Mouse (Mus musculus) urinary bladder, postnatal 25 days (tissue): ENCODE data around the gene Fndc10.
A peak's percentile ranks its signal among the peaks of the same experiment; 100 is the strongest.
"Not testable (repeated sequence)": the region's sequence is repeated elsewhere in the genome, so short reads cannot be mapped to it uniquely, and the experiment has no call there.

ENCODE experiments used
- DNase-seq: peaks from one replicate; pipeline ENCODE4 v3.0.0; 2022; ENCODE audit warnings: low spot score

The Fndc10 gene

GRCm38 (mm10) chr4:155687764-155688163 is 6.4 kb upstream of the Fndc10 start:
- DNase-seq = not testable (repeated sequence)

DNA sequence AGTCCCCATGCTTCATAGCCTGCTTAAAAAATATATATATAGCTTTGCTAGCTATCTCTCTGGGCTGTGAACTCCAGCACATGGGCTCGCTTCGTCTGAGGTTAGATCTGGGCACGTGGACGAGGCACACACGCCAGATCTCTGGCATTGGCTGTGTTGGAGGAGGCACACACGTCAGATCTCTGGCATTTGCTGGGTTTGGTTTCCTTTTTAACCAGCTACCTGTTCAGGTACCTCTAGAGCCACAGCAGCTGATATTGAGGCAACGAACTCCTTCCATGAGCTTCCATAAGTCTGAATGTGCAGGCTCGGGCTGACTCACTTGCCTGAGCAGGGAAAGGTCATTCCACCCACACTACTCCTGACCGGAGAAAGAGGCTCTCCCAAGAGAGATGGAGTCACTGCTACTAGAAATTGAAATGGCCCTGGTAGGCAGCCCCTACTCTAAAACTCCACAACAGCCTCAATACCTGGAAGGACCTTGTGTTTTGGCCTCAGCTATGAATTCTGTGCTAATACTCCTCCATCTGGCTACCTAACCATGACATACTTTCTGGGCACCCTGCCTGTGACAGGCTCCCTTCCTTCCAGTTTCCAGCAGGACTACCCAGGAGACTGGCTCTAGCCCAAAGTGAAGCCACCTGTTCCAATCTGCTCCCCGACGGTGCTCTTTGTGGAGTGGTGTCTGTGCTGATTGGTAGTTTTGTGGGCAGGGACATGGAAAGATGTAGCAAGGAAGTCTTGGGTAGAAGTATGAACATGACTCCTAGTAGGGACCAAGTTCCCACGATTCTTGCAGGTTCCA is 3.4 kb upstream of the Fndc10 start:
- no peak for DNase-seq

GRCm38 (mm10) chr4:155692421-155692820 is 1.7 kb upstream of the Fndc10 start:
- DNase-seq = no peak

DNA sequence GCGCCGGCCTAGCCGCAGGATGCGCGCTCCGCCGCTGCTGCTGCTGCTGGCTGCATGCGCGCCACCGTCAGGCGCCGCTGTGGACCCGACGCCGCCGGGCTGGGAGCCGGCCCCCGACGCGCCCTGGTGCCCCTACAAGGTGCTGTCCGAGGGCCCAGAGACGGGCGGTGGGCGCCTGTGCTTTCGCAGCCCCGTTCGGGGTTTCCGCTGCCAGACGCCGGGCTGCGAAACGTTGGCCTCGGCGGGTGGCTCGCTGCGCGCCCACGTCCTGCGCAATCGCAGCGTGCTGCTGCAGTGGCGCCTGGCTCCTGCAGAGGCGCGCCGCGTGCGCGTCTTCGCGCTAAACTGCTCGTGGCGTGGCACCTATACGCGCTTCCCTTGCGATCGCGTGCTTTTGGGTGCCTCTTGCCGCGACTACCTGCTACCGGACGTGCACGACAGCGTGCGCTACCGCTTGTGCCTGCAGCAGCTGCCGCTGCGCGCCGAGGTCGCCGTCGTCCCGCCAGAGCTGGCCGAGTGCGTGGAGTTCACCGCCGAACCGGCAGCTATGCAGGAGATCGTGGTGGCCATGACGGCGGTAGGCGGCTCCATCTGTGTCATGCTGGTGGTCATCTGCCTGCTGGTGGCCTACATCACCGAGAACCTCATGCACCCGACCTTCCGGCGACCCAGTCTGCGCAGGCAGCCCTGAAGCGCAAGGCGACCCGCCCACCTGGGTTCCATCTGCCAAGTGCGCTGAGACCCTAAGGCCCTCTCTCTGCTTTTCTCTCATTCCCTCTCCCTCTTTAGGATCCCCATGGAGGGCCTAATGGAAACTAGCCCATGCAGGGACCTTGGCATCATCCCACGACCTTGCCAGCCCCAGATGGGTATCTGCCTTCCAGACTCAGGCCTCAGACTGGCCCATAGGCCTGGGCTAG is 600 bp downstream of the Fndc10 start:
- peak; percentile 56 for DNase-seq

GRCm38 (mm10) chr4:155695531-155696062 is 1.5 kb downstream of the Fndc10 start:
- no peak for DNase-seq

DNA sequence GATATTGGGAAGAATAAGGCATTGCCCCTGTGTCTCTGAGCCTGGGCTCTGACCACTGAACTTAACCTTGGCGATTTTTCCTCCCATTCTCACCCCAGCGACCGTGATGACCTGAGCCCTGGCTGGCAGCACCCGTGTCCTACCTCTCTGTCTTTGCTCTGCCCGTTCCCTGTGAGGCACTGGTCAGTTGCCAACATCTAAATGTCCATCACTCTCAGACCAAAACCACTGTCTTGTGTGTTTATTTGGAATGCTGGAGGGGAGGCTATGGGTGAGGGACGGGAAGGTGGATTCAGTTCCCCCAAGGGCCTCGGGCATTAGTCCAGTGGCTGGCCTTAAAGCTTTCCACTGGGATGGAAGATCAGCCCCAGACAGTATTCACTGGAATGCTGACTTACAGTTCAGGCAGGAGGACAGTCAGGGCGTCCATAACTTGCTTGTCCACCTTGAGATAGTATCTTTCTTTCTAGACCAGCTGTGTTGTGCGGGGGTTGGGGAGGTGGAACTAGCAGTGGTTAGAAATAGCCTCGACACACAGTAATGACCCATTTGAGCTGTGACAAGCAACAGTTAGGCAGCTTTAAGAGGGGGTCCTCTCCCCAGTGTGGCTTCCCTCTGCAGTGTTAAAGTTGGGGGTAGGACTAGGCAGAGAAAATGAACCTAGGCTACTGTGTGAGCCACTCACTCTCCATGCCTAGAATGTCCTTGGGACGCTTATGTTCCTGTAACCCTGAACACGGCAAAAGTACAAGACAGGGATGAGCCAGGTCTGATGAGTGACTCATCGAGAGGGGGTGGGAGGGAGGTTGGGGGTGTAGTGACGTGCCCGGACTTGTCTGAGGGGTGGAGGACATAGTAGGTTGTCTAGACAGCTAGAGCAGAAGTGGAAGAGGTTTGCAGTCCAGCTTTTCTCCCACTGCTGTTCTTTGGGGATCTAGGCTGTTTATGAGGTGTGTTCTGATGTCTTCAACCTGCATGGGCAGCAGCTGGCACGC is 2.4 kb downstream of the Fndc10 start:
- DNase-seq = no peak

GRCm38 (mm10) chr4:155700425-155700824 is 6.3 kb downstream of the Fndc10 start:
- no peak for DNase-seq

DNA sequence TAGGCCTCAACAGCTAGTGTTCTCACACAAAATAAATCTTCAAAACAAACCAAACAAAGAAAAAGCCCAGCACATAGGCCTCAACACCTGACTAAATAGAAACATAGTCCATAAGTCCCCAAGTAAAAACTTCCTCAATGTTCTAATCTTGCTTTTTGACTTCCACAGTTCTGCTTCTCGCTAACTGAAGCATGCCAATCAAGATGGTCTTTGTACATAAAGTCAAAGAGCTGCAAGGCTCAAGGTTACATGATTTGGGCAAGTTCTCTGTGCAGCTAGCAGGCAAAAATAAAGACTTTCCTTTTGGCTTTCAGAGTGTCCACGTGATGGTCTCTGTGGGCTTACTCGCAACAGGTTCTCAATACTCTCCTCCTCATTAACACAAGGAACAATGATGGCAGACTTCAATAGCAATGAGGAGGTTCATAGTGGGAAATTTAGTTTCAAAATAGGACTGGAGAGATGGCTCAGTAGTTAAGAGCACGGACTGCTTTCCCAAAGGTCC is 9.3 kb downstream of the Fndc10 start:
- DNase-seq = no peak

GRCm38 (mm10) chr4:155704721-155705591 is 10.8 kb downstream of the Fndc10 start, which contains the start of gene Ssu72:
Ssu72 (plus strand) TSS chr4:155704800.
- DNase-seq = peak; percentile 93

- no peak for DNase-seq
These were observed 11.4 kb downstream of the Fndc10 start for GRCm38 (mm10) chr4:155705592-155705929.

GRCm38 (mm10) chr4:155708582-155708981 is 14.4 kb downstream of the Fndc10 start:
- DNase-seq = no peak

DNA sequence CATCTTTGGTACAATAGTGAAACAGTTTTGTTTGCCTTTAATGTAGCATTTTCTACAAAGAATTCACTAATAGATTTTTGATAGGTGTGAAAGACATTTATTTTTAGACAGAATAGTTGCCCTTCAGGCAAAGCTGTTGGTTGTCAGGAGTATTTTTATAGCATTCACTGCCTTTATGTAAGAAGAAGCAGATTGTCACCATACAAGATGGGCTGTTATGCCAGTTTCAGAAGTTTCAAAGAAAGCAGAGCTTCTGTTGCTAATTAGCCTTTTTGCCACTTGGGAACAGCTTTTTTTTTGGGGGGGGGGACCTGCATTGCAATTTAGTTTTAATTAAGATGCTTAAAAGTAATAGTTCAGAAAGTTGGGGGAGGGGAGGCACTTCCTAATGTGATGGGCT is 14.8 kb downstream of the Fndc10 start:
- DNase-seq = no peak

DNA sequence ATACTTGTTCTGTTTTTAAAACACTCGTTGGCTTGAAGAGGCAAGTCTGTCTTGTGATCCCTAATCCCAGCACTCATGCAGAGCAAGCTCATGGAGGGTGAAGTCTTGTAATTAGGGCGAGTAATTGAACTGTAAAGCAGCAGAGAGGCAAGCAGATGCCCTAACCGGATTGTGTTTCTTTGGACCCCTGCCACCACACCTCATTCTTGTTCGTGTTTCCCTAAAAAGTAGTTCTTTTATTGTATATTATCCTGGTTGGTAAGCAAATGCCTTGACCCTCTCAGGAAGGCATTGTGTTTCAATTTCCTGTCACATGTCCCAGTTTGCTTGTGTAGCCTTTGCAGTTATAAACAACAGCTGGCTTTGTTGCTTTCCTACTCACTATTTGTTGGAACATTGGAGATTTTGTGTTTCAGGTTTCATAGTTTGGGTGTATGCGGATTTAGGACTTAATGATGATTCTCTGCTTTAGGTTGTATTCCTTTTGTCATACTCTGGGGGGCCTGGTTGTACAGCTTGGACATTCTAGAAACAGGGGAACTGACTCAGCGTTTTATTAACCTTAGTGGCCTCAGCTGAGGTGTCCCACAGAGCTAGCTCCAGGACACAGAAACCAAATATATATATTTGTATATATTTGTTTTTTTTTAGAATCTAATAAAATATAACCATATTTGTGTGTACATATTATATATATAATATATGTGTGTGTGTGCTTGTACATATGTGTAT is 16.5 kb downstream of the Fndc10 start:
- DNase-seq = no peak

DNA sequence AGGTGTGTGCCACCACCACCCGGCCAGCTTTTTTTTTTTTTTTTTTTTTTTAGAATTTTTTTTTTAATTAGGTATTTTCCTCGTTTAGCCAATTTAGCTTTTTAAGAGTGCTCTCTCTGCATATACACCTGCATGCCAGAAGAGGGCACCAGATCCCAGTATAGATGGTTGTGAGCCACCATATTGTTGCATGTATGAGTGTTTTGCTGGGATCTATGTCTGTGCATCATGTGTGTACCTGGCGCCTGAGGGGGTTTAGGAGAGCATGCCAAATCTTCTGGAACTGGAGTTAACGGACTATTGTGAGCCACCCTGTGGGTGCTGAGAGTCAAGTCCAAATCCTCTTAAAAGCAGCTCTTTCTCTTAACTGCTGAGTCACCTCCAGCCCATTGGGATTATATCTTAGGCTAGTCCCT is 27.5 kb downstream of the Fndc10 start:
- DNase-seq = no peak

DNA sequence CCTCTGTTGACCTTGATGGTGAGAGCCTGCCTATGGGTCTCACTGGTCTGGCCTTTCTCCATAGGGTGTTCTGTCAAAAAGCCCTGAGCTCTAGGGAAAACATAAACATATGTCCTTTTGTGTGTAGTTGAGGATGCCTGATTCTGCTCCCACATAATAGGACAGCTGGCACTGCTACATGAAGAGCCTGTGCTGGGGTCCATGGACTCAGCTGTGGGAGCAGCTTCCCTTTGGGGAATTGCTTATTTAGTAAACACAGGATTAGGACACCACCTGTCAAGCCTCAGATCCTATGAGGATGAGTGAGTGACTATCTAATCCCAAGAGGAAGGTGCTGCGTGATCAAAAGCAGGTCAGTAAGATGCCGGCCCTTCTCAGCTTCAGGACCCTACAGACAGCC is 33.9 kb downstream of the Fndc10 start:
- DNase-seq = no peak

DNA sequence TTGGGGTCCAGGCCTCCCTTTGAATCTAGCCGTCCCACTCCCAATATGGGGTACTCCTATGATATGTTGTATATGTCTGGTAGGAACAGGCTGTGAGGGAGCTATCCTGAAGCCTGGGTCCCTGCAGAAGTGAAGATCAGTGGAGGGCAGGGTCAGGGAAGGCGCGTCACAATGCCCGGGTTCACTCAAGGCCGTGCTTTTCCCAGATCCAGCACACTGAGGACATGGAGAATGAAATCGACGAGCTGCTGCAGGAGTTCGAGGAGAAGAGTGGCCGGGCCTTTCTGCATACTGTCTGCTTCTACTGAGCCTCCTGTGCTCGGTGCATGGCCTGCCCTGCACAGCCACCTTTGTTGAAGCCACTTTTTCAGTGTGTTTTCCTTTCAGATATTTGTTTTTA is 39.1 kb downstream of the Fndc10 start:
- no peak for DNase-seq

DNA sequence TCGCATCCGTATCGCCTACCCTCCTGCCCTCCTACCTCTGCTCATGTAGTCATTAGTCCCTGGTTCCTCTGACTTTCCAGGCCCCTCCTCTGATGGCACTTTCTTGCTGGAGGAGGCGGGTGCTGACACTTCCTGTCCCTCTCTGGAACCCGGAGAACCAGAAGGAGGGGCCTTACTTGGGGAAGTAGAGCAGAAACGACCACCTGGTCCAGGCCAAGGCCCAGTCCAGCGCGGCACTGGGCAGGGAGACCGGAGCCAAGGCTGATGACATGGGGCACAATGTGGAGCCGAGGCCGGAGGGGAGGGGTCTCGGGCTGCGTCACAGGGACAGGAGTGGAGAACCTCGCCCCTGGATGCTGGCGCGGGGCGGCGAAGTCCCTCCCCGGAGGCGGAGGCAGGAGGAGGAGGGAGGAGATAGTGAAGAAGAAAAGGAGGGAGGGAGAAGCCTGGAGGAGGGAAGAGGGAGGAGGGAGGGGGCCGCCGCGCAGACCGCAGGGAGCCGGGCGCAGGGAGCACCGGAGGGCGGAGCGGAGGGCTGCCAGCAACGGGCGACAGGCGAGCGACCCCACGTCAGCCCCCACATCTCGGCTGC is 40.3 kb downstream of the Fndc10 start, which contains the start of gene Tmem240:
Gene Tmem240 (plus strand): TSS at position 451 of the 592 bp plus-strand sequence.
- peak; percentile 77 for DNase-seq

DNA sequence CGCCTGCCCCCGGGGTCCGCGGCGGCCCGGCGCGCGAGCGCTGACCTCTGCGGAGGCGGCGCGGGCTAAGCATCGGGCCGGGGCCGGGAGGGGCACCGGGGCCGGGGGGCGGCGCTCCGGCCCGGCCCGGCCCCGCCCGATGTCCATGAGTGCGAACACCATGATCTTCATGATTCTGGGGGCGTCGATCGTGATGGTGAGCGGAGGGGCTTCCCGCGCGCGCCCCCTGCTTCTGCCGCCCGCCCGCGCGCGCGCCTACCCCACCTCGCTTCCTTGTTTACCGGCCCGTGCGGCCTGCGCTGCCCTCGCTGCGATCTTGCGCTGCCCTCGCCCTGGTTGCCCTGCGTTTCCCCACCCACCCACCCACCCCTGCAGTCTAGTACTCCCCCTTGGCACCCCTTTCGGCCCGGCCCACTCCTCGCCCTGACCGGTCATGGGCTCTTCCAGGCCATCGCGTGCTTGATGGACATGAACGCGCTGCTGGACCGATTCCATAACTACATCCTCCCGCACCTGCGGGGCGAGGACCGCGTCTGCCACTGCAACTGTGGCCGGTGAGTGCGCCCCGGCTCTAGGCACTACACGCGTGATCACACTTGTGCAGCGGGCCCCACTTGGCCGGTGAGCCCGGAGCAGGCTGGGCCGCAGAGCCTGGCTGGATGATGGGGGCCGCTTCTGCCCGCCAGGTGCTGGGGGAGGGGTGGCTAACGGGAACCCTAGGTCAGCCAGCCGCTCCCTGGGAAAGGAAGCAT is 41.0 kb downstream of the Fndc10 start:
- peak; percentile 49 for DNase-seq
